Mouse (Mus musculus) liver, embryonic 15.5 days (tissue): ENCODE results near the gene Olfr152. TPM values are rescaled to one million over a fixed set of nuclear protein-coding genes. Genes with fewer than 3 reads are reported as not detected.

Experiments used
- ATAC-seq: fragments of 200-750 bp; cut with Nextera tagmentation; 2 replicates; pipeline ENCODE4 v1.8.0; 2017; ENCODE audit warnings: moderate number of reproducible peaks, mild to moderate bottlenecking, moderate library complexity; ENCODE audit not compliant: insufficient read depth
- H3K27ac ChIP-seq: fragments of 300-500 bp; sonication (generic); replicated peaks from 2 replicates; pipeline ENCODE4 v1.5.1; 2015; ENCODE audit warnings: mild to moderate bottlenecking, inconsistent platforms
- H3K27me3 ChIP-seq: fragments of 300-500 bp; sonication (generic); 2 replicates; pipeline ENCODE4 v1.6.1; 2015; ENCODE audit warnings: mild to moderate bottlenecking, inconsistent platforms
- H3K36me3 ChIP-seq: fragments of 300-500 bp; sonication (generic); replicated peaks from 2 replicates; pipeline ENCODE4 v1.6.1; 2015; ENCODE audit warnings: moderate library complexity, mild to moderate bottlenecking, inconsistent platforms
- H3K4me1 ChIP-seq: fragments of 300-500 bp; sonication (generic); replicated peaks from 2 replicates; pipeline ENCODE4 v1.6.1; 2015; ENCODE audit warnings: inconsistent platforms
- H3K4me2 ChIP-seq: fragments of 300-500 bp; sonication (generic); 2 replicates; pipeline ENCODE4 v1.6.1; 2015; ENCODE audit warnings: moderate library complexity, mild to moderate bottlenecking, inconsistent platforms
- H3K4me3 ChIP-seq: fragments of 300-500 bp; sonication (generic); replicated peaks from 2 replicates; pipeline ENCODE4 v1.5.1; 2015; ENCODE audit warnings: mild to moderate bottlenecking, inconsistent platforms
- H3K9ac ChIP-seq: fragments of 300-500 bp; sonication (generic); 2 replicates; pipeline ENCODE4 v1.6.1; 2015; ENCODE audit warnings: moderate library complexity, mild to moderate bottlenecking, inconsistent platforms
- H3K9me3 ChIP-seq: fragments of 300-500 bp; sonication (generic); replicated peaks from 2 replicates; pipeline ENCODE4 v1.6.1; 2016; ENCODE audit warnings: inconsistent platforms
- WGBS: fragments of 180-500 bp; shearing (Covaris S2); methylation state at CpG from one replicate; pipeline ENCODE4 v1.1.7; 2015; ENCODE audit warnings: mixed read lengths; ENCODE audit not compliant: insufficient replicate concordance; 5-methylcytosine and 5-hydroxymethylcytosine counted together
- polyA plus RNA-seq: library from polyadenylated mRNA; unstranded; fragments of >200 nt; fragmentation: Nextera tagmentation; extraction: Ambion mirVana; gene quantifications from 2 replicates; pipeline ENCODE4 v1.2.1, GENCODE M21; 2015

Gene Olfr152
- not detected in 2 replicates for polyA plus RNA-seq

DNA sequence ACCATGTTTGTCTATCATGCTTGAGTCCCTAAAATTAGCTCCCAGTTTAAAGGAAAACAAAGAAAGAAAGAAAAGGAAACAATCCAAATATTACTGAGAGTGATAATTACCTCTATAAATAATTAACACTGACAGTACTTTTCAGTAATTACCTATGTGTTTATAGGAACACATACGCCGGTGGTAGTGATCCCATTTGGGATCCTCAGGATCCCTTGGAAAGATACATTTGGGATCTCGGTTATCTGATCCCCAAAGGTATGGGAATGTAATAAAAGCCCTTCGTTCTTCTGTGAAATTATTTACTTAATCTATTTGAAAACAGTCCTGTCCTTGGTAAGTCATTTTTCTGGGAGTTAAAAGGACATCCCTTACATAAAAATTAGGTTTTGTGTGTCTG lies at the start of gene Olfr152:
Gene Olfr152, plus strand, starts transcription at position 301 of the 400 bp plus-strand sequence.
- no peaks in the 10 kb centered on the region for H3K27me3 ChIP-seq
- H3K9me3 ChIP-seq = no peaks in the 10 kb centered on the region
- H3K4me1 ChIP-seq = no peaks in the 10 kb centered on the region
- H3K36me3 ChIP-seq = no peaks in the 10 kb centered on the region
- no peak within 1 kb of the TSS for H3K4me2 ChIP-seq
- H3K4me3 ChIP-seq = no peak within 1 kb of the TSS
- 61% methylated on average over 4 of the region's 4 CpGs for WGBS
- no peak for ATAC-seq
- no peak within 1 kb of the TSS for H3K9ac ChIP-seq
- no peak within 1 kb of the TSS for H3K27ac ChIP-seq

DNA sequence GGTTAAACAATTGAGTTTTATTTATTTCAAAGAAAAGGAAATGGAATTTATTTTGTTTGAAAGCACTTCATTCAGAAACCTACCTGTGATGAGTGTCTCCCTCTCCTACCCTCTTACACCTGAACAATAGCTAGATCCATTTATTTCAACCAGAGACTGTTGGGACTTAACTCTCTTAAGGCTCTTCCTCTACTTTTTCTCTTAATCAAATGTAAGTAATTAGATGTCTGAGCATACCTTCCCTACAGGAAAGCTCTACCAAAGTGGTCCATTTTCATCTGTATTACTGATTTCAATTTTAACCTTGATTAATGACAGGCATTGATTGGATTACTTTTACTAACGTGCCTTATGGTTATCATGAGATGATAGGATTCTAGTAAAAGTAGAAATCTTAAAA lies 39.4 kb upstream of the Olfr152 start, which contains the start of gene Olfr1138:
Gene Olfr1138, minus strand, starts transcription at position 101 of the 400 bp plus-strand sequence.
- Histone ChIP-seq H3K36me3 (no peaks in the 10 kb centered on the region), H3K4me3 (no peak within 1 kb of the TSS), H3K4me1 (no peaks in the 10 kb centered on the region), H3K9me3 (no peaks in the 10 kb centered on the region), H3K27ac (no peak within 1 kb of the TSS), H3K4me2 (no peak within 1 kb of the TSS), H3K27me3 (no peaks in the 10 kb centered on the region), H3K9ac (no peak within 1 kb of the TSS)
- WGBS = 54% methylated on average over 1 of the region's 1 CpGs
- ATAC-seq = no peak

DNA sequence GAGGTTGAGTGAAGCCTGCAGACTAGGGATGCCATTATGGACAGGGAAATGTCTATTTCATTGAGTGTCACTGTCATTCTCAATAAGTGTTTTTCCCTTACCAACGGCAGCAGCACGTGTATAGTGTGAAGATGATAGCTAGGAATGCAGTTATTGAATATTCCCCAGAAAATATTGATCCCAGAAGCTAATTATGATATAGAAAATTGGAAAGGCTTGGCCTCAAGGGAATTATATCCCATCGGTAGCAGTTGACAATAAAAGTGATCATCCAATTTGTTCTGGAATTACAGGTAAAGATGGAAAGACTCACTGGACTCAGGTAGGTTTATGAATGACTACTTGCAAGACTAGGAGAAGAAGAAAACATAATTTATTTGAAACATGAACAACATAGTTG lies 35.8 kb upstream of the Olfr152 start, which contains the start of gene Olfr1140:
Gene Olfr1140, plus strand, starts transcription at position 301 of the 400 bp plus-strand sequence.
- H3K36me3 ChIP-seq = no peaks in the 10 kb centered on the region
- no peaks in the 10 kb centered on the region for H3K9me3 ChIP-seq
- no peak within 1 kb of the TSS for H3K27ac ChIP-seq
- no peak within 1 kb of the TSS for H3K4me2 ChIP-seq
- H3K27me3 ChIP-seq = no peaks in the 10 kb centered on the region
- no peak within 1 kb of the TSS for H3K4me3 ChIP-seq
- H3K9ac ChIP-seq = no peak within 1 kb of the TSS
- no peak for ATAC-seq
- no peaks in the 10 kb centered on the region for H3K4me1 ChIP-seq
- 60% methylated on average over 3 of the region's 3 CpGs for WGBS

DNA sequence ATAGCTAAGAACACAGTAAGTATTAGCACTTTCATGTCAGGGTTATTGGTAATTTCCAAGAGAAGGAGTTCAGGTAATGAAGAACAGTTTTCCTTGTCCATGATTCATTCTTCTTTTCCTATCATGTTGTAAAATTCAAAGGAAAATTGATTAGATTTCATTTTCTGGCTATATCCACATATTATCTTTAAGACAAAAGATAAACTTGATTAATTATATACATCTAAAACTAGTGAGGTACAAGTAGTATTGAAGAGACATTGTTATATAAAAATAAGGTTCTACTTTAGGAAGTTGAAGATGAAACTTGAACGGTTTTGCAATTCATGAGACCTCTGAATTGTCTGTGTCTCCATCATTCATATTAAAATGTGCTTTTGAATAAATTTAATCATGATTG lies 25.4 kb upstream of the Olfr152 start, which contains the start of gene Olfr1141:
Gene Olfr1141, minus strand, starts transcription at position 101 of the 400 bp plus-strand sequence.
- ATAC-seq = no peak
- Histone ChIP-seq H3K4me2 (no peak within 1 kb of the TSS), H3K4me1 (no peaks in the 10 kb centered on the region), H3K4me3 (no peak within 1 kb of the TSS), H3K27me3 (no peaks in the 10 kb centered on the region), H3K36me3 (no peaks in the 10 kb centered on the region), H3K9me3 (no peaks in the 10 kb centered on the region), H3K27ac (no peak within 1 kb of the TSS), H3K9ac (no peak within 1 kb of the TSS)
- 65% methylated on average over 1 of the region's 1 CpGs for WGBS

GRCm38 (mm10) chr2:87776143-87776542 lies 3.1 kb upstream of the Olfr152 start:
- no peak for ATAC-seq
- 27% methylated on average over 1 of the region's 1 CpGs for WGBS
- no peak overlapping the region for H3K27ac ChIP-seq

GRCm38 (mm10) chr2:87800292-87800691 lies 21.0 kb downstream of the Olfr152 start, which contains the start of gene Olfr1143:
Gene Olfr1143, plus strand, starts transcription at chr2:87800592.
- no peak within 1 kb of the TSS for H3K4me3 ChIP-seq
- H3K27ac ChIP-seq = no peak within 1 kb of the TSS
- H3K4me1 ChIP-seq = no peaks in the 10 kb centered on the region
- ATAC-seq = no peak
- no peak within 1 kb of the TSS for H3K4me2 ChIP-seq
- H3K9ac ChIP-seq = no peak within 1 kb of the TSS
- no peaks in the 10 kb centered on the region for H3K36me3 ChIP-seq
- H3K9me3 ChIP-seq = no peaks in the 10 kb centered on the region
- no peaks in the 10 kb centered on the region for H3K27me3 ChIP-seq

More at GRCm38 (mm10) chr2:87776143-87776542, 3.1 kb upstream of the Olfr152 start:
- H3K9ac ChIP-seq = no peak overlapping the region
- no peaks in the 10 kb centered on the region for H3K27me3 ChIP-seq
- H3K4me3 ChIP-seq = no peak overlapping the region
- H3K4me2 ChIP-seq = no peak overlapping the region
- H3K4me1 ChIP-seq = no peaks in the 10 kb centered on the region
- H3K9me3 ChIP-seq = no peaks in the 10 kb centered on the region
- H3K36me3 ChIP-seq = no peaks in the 10 kb centered on the region

DNA sequence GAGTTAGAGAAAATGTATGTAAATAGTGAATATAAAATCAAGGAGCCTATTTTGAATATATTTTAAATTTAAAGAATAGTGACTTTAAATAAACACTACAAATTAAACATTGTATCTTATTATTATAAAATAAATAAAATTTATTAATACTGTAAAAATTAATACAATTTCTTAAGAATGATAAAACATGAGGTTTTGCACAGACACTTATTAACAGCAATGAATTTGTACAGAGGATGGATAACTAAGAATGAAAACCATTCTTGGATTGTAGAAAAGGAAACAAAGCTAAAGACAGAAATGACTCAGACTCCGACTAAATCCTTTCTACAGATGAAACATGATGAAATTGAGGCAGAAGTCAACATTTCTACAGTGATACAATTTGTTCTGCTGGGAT lies 30.2 kb downstream of the Olfr152 start, which contains the start of gene Olfr1145:
Gene Olfr1145, plus strand, starts transcription at position 301 of the 400 bp plus-strand sequence.
- no peak within 1 kb of the TSS for H3K27ac ChIP-seq
- no peaks in the 10 kb centered on the region for H3K9me3 ChIP-seq
- H3K9ac ChIP-seq = no peak within 1 kb of the TSS
- no peak within 1 kb of the TSS for H3K4me2 ChIP-seq
- WGBS = 41% methylated on average over 1 of the region's 1 CpGs
- no peak within 1 kb of the TSS for H3K4me3 ChIP-seq
- no peaks in the 10 kb centered on the region for H3K4me1 ChIP-seq
- no peak for ATAC-seq
- H3K36me3 ChIP-seq = no peaks in the 10 kb centered on the region
- H3K27me3 ChIP-seq = no peaks in the 10 kb centered on the region

DNA sequence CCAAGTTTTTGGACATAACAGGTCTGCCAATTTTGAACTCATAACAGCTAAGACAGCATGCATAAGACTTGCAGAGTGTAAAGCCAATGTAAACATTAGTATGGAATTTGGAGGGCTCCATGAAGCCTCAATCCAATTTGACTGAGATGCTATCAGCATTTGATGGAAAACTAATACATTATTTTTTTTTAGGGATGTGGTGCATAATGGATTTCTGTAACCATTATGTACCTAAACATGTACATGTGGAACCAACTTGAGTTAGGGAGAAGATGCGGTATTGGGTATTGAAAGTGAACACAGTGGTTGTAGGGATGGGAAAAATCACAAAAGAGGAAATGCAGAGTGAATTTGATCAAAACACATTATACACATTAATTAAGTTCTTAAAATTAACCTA lies 51.0 kb downstream of the Olfr152 start, which contains the start of gene Olfr1148:
Gene Olfr1148, plus strand, starts transcription at position 301 of the 400 bp plus-strand sequence.
- no peak within 1 kb of the TSS for H3K4me2 ChIP-seq
- ATAC-seq = no peak
- no peaks in the 10 kb centered on the region for H3K36me3 ChIP-seq
- WGBS = 62% methylated on average over 1 of the region's 1 CpGs
- H3K27me3 ChIP-seq = no peaks in the 10 kb centered on the region
- H3K4me1 ChIP-seq = no peaks in the 10 kb centered on the region
- H3K9me3 ChIP-seq = no peaks in the 10 kb centered on the region
- H3K4me3 ChIP-seq = no peak within 1 kb of the TSS
- H3K9ac ChIP-seq = no peak within 1 kb of the TSS
- H3K27ac ChIP-seq = no peak within 1 kb of the TSS

Other genes starting within 250 kb of the Olfr152 start
- not detected in 2 replicates for gene Olfr153, start 247.7 kb upstream of the Olfr152 start, polyA plus RNA-seq
- gene Olfr1128, start 233.9 kb upstream of the Olfr152 start, polyA plus RNA-seq = not detected in 2 replicates
- gene Olfr1129, start 205.6 kb upstream of the Olfr152 start, polyA plus RNA-seq = not detected in 2 replicates
- not detected in 2 replicates for gene Olfr1130, start 173.3 kb upstream of the Olfr152 start, polyA plus RNA-seq
- gene Olfr1131, start 152.4 kb upstream of the Olfr152 start, polyA plus RNA-seq = not detected in 2 replicates
- gene Olfr1132, start 141.9 kb upstream of the Olfr152 start, polyA plus RNA-seq = not detected in 2 replicates
- not detected in 2 replicates for gene Olfr1133, start 132.1 kb upstream of the Olfr152 start, polyA plus RNA-seq
- gene Olfr1134, start 121.0 kb upstream of the Olfr152 start, polyA plus RNA-seq = not detected in 2 replicates
- gene Olfr1135, start 105.8 kb upstream of the Olfr152 start, polyA plus RNA-seq = not detected in 2 replicates
- gene Olfr1136, start 85.5 kb upstream of the Olfr152 start, polyA plus RNA-seq = not detected in 2 replicates
- not detected in 2 replicates for gene Olfr1137, start 66.3 kb upstream of the Olfr152 start, polyA plus RNA-seq
- gene Olfr1138, start 39.5 kb upstream of the Olfr152 start, polyA plus RNA-seq = not detected in 2 replicates
- gene Olfr1140, start 35.7 kb upstream of the Olfr152 start, polyA plus RNA-seq = not detected in 2 replicates
- gene Olfr1141, start 25.5 kb upstream of the Olfr152 start, polyA plus RNA-seq = not detected in 2 replicates
- not detected in 2 replicates for gene Olfr1143, start 21.1 kb downstream of the Olfr152 start, polyA plus RNA-seq
- gene Olfr1145, start 30.3 kb downstream of the Olfr152 start, polyA plus RNA-seq = not detected in 2 replicates
- gene Olfr1148, start 51.0 kb downstream of the Olfr152 start, polyA plus RNA-seq = not detected in 2 replicates
- not detected in 2 replicates for gene Olfr1150-ps1, start 64.5 kb downstream of the Olfr152 start, polyA plus RNA-seq
- not detected in 2 replicates for gene Olfr1151, start 76.4 kb downstream of the Olfr152 start, polyA plus RNA-seq
- gene Olfr1152, start 87.0 kb downstream of the Olfr152 start, polyA plus RNA-seq = not detected in 2 replicates
- gene Olfr1153, start 115.5 kb downstream of the Olfr152 start, polyA plus RNA-seq = not detected in 2 replicates
- not detected in 2 replicates for gene Olfr1154, start 125.7 kb downstream of the Olfr152 start, polyA plus RNA-seq
- gene Olfr1155, start 165.7 kb downstream of the Olfr152 start, polyA plus RNA-seq = not detected in 2 replicates
- not detected in 2 replicates for gene Olfr1156, start 173.6 kb downstream of the Olfr152 start, polyA plus RNA-seq
- gene Olfr1157, start 188.8 kb downstream of the Olfr152 start, polyA plus RNA-seq = not detected in 2 replicates
- gene Olfr74, start 195.2 kb downstream of the Olfr152 start, polyA plus RNA-seq = not detected in 2 replicates
- gene Olfr1158, start 210.6 kb downstream of the Olfr152 start, polyA plus RNA-seq = not detected in 2 replicates
- not detected in 2 replicates for gene Olfr1160, start 228.8 kb downstream of the Olfr152 start, polyA plus RNA-seq
- gene Olfr1161, start 243.3 kb downstream of the Olfr152 start, polyA plus RNA-seq = not detected in 2 replicates